Mouse (Mus musculus) urinary bladder, adult 2 months (tissue): ENCODE measurements around the gene Filip1. TPM values are rescaled to one million over a fixed set of nuclear protein-coding genes. Genes with fewer than 3 reads are reported as not detected.

Experiments used
- DNase-seq: peaks from one replicate; pipeline ENCODE4 v3.0.0; 2022; ENCODE audit warnings: low spot score
- polyA plus RNA-seq: library from polyadenylated mRNA; depleted of rRNA; stranded (reverse); fragments of >200 nt; gene quantifications from 2 replicates; pipeline ENCODE4 v1.2.3, GENCODE M21; 2012

Gene Filip1
- polyA plus RNA-seq, 1 experiment = 18.2 TPM

DNA sequence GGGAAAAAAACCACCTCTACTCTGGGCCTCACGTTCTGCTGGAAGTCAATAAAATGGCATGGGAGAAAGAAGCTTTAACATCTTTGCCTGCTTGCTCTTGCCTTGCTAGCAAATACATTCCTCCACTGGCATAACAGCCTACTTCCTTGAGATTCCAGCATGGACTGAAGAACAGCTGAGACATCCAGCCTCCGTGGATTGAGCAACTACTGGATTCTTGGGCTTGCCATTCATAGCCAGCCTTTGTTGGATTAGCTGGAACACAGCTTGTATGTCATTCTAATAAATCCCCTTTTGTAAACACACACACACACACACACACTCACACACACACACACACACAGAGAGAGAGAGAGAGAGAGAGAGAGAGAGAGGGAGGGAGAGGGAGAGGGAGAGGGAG, 185.6 kb downstream of the Filip1 start:
- DNase-seq = no peak

DNA sequence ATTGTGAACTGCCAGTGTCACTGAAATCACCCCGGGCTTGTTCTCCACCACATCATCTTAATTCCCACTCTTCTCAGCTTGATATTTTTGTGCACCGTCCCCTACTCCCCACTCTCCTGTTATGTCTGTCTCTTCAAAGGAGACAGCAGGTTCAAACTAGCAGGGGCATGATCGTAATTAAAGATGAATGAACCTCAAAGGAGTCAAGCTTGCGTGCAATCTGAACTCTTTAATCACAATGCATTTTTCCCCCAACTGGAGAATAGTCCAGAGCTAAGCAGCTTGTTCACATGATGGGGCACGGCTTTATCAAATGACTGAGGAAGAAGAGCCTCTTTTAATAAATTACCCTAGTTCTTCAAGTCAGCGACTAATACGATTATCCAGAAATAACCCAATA, 187.1 kb downstream of the Filip1 start:
- DNase-seq = no peak

DNA sequence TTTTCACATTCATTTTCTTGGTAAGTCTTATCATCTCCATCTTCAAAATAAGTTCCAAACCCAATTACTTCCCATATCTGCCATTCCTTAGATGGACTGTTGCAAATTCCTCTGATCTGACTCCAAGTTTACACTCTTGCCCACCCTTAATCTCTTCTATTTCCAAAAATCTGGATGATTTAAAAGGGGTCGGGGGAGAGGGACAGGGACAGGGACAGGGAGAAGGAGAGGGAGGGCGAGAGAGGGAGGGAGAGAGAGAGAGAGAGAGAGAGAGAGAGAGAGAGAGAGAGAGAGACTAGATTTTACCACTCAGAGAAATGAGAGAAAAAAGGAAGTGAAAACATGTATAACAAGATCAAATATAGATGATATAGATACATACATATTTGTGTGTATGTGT, 188.8 kb downstream of the Filip1 start:
- DNase-seq = no peak

DNA sequence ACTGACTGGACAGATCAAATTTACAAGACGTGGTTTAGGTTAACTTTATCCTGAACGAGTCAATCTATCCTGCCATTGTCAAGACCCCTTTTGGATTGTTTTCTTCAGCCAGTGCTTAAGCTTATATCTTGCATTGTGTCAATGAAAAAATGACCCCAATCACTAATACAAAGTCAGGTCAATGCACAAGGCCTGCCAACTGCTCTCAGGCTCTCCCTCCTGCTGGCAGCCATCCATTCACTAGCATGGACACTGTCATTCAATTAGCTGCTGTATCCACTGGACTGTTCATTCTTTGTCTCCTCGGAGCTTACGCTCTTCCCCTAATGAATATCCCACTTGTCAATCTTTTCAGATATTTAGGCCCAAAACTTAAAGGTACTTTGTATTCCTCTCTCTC, 189.2 kb downstream of the Filip1 start:
- DNase-seq = no peak

DNA sequence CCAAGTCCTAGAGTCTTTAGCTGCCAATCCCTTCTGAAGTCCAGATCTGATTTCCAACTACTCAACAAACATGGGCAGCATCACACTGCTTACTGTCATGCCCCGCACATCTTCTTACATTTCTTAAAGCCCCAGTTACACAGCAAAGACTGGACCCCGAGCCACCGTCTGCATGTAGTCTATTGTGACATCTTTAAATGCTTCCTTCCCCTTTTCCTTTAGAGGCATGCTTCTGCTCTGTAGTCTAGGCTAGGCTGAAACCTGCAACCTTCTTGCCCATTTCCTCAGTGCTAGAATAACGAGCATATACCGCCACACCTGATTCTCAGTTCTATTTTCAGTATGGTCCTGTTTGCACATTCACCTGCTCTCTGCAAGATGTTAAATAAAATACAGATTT, 196.2 kb downstream of the Filip1 start:
- DNase-seq = no peak

DNA sequence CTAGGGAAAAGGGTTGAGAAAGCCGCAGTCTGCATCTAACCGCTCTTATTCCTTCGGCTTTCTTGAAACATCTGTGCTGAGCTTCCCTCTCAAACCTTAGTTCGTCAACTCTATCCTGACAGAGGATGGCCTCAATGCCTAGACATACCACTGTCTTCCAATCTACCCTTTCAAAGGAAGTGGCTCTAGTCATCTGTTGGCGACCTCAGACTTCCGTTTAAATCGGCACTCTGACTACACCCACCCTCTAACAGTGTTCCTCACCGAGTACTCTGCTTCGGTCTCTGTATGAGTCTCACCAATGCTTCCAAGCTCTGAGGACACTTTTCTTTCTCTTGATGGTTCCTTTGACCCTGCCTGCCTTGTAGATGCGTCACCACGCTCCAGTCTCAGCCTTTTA, 196.6 kb downstream of the Filip1 start:
- no peak for DNase-seq

DNA sequence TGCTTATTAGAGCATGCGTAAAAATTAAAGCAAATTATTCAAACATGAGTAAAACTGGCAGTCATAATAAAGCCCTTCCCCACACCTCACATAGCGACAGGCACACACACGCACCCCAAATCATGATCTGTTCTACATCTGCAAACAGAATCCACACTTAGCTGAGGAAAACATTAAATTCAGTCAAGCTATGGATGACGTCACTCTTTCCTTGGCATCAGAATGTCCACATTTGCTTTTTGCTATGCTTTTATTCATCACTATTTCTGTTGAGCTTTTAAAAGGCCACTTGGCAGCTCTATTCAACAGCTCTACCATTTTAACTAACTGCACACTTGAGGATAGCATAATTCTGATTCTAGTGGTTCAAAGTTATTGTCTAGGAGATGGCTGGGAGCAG, 198.1 kb downstream of the Filip1 start:
- no peak for DNase-seq

DNA sequence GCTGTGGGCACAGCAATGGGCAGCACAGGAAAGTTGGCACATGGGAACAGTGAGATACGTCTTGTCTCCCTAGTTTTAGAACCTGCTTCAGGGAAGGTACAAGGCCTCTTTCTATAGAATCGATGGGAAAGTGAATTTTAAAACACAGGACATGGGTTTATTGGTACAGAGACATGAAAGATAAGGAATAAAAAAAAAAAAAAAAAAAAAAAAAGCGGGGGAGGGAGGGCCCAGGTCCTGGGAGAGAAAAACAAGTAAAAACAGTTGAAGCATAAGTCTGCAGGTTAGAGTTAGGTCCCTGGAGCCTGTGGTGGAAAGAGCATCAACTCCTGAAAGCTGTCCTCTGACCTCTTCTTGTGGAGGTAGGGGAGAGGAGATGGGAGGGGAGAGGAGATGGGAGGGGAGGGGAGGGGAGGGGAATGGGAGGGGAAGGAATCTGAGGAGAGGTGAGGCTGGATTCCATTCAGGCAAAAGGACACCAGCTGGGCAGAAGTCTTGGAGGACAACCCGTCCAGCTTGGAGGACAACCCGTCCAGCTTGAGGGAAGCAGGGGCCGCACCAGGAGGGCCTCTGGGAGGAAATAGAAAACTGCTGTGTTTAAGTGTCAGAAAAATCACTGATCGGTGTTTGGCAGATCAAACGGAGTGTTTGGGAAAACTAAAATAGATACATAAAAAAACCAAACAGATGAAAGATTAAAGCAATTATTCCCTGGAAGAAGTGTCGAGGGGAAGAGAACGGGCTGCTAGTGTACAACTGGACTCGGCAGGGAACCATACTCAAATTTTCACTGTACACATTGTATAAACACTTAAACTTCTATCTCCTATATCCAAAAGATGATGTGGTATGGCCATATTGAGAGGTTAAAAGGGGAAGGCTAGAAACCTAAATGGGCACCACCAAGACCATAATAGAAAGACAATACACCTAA, 201.4 kb downstream of the Filip1 start:
- DNase-seq = no peak

DNA sequence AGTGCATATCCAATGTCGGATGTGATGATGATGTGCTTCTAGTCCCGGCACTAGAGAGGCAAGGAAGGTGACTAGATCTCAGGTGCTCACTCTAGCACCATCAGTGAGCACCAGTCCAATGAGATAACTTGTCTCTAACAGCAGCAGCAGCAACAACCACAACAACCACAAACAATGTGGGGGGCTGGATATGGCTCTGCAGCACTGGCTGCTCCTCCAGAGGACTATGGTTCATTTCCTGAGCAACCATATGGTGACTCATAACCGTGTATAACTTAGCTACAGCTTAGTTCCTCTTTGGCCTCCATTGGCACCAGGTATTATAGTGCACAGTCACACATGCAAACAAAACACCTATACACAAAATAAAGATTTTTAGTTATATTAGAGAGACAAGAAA, 202.1 kb downstream of the Filip1 start:
- DNase-seq = no peak

DNA sequence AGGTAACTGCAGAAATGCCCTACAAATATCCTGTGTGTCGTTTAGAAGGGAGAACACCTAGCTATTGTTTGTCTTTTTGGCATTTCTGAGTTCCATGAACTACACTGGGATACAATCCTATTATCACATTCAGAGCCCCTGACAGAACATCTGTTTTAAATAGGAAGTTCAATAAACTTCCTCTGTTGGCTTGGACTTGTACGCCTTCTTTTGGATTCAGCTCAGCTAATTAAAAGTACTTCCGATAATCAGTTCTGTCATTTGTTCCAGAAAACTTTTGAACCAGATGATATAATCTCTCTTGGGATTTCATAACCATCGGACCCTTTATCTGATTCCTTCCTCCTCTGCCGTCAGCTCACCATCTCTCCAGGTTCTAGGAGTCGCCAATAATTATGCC, 203.2 kb downstream of the Filip1 start:
- DNase-seq = no peak

DNA sequence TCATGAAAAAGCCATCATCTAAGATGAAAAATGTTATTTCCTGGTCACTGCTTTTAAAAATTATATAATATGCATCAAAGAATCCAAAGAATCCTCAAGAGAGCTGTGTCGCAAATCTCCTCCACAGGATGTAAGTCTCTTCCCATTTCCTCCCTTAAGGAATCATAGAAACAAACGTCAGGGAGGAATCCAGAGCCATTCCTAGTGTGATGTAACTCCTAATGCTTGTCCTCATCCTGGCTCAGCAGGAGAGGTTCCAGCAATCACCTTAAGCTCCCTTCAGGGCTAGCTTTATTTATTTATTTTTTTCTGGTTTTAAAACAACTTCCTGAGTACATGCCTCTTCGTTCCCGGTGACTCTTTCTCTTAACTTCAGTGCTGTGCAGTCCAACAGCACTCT, 205.5 kb downstream of the Filip1 start:
- DNase-seq = no peak

DNA sequence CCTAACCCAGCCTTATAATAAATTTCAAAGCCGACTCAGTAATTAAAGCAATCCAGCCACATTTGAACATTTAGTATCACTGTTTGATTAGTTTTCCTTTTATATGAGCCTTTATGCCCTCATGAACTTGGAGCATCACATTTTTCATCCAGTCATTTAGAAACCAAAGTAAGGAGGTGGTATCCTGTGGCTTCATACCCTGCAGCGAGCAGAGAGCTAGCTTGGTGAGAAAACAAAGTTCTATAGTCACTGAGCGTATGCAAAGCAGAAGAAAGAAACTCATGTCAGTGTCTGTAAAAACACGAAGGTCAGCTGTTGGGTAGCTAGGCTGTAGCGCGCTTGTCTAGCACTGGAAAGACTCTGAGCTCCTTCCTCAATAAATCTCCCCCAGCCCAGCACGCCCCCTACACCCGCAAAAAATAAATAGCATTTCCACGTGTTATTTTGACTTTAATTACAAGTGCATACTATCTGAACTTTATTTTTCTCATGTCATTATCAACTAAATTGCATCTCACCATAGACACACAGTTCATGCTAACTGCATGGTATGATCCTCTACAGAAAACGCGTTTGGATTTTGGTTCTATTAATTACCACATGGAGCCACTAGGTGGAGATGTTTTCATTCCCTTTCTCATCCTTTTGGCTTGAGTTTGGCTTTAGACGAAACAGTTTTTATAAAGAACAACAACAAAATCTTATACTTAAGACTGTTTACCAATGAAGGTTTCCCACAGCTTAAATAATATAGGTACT, 206.2 kb downstream of the Filip1 start:
- DNase-seq = no peak

DNA sequence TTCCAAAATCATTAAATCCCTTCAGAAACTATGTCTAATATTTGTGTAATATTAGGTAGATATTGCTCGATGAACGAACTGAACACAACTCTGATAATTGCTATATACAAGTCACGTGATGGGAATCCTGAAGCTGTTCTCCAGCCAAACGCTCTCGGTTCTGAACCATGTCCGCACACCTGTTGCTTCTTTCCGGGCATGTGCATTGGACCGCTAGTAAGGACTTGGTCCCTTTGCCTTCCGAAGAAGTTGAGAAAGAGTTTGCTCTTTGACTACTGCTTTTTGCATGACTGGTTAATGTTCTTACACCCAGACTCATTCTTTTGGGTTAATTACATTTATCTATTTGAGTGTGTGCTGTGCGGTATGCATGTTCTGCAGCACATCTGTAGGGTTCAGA, 207.2 kb downstream of the Filip1 start:
- DNase-seq = no peak

DNA sequence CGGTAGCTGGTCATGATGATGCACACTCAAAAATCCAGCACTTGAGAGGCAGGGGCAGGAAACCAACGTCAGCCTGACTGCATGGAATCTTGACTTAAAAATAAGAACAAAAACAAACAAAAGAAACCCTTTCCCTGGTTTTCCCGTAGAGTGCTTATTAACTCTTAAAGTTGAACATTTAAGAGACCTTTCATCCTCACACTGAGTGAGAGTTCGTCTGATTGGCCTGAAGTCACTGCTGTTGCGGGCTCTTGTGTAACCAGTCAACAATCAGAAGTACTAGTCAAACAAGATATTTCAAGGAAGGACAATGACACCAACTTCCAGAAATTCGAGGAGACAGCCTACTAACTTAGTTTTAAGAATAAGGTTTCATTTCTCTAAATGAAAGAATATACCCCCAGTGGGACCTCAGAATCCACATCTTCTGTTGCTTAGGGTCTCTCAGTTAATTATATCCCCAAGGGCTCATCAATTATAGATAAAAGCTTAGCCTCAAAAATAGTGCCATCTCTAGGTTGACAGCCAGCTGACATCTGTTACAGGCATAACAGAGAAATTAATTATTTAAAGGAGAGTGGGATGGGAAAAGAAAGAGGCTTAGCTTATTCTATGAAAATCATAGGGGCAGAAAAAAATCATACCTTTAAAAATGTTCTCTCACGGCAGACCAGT, 216.1 kb downstream of the Filip1 start:
- no peak for DNase-seq

DNA sequence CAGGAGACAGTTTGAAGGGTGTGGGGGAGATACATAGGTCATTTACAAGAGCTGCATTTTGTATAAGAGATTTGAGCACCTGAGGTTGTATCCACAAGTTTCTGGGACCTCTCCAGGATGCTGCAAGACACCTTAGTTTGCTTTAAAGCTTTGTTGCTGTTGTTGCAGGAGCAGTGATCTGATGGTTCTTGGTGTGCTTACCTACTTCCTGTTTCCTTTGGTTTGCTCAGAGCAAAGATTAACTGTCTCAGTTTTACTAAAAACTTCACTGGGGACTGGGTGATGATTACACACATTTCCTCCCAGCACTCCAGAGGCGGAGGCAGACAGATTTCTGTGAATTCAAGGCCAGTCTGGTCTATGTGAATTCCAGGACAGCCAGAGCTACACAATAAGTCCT, 217.6 kb downstream of the Filip1 start:
- DNase-seq = no peak

DNA sequence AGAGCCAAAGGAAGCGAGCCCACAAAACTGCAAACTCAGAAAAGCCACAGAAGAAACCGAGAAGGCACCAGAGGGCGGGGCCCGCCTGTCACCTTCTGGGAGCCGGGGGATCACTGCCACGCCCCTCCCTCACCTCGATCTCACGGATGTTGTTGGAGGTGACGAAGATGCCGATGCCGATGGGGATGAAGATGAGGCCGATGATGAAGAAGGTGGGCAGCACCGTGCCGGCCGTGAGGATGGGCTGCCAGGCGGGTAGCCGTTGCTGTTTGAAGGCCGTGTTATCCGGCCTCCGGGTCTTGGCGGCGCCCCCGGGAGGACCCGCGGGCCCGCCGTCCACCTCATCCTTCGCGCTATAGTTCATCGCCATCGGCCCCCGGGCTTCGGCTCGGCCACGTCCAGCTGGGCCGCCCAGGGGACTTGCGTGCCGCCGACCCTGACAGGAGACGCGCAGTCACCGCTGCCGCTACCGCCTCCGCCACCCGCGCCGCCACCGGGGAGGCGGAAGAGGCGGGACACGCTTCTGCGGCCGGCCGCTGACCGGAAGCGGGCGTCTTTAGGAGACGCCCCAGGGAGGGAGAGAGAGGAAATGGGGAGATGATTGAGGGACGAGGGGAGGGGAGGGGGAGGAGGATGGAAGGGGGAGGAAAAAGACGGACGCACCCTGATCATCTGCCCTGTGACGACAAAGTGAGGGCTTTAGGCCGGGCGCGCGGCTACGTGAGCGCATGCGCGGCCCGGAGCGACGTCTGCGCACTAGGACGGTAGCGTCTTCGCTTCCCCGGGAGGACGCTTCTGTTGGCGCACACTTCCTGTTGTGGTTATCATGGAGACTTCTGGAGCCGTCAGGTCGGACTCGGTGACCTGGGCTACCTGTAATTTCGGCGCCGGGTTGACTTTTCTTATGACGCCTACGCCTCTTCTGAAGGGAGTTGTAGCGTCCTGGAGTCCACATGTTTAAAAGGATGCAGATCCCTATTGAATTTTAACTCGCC, 219.5 kb downstream of the Filip1 start, which contains the start of gene Tmem30a:
TSS of gene Tmem30a (minus strand) at position 667 of the 995 bp plus-strand sequence.
- peak; percentile 85 for DNase-seq

DNA sequence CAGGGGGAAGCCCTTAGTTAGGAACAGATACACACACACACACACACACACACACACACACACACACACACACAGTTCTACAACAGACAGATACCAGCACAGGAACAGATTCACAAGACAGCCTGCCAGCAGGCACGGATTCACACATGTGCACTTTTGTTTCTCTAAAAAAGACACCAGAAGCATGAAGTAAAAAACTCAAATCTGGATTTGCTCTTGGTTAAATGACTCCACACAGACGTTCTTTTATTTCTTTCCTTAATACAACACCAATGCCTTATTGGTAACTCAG, 226.9 kb downstream of the Filip1 start:
- no peak for DNase-seq

DNA sequence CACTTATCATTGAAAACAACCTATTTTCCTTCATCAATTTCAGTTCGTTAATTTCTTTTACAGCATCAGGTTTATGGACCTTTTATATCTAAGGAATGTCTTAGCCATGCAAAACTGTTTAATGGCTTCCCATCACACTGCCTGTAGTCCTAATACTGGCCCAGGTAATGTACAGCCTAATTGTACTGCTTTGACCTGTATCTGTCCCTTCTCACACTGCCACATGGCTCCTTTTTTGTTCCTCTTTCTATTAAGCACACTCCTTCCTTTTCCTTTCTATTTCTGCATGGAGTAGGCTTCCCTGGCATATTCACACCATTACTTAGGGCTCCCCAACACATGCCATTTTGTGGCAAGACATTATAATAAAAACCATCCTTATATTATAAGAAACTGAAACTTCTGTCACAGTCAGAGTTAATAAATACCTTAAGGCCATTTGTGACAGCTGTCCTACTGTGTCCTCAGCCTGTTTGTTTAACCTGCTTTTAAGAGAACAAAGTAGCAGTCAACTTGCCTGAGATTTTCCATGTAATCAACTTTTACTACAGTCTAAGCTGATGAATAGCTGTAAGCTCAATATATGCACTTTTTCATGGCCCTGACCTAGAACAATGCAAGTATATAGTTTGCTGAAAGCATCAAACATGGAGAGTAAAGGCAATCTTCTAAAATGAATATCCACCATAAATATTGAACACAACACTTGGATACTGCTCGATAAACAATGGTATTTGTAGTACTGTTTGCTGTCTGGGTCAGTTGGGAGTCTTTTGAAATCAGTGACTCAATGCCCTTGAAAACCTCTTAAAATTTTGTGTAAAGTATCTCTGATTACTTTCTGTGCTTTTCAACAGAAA, 227.5 kb downstream of the Filip1 start:
- no peak for DNase-seq

DNA sequence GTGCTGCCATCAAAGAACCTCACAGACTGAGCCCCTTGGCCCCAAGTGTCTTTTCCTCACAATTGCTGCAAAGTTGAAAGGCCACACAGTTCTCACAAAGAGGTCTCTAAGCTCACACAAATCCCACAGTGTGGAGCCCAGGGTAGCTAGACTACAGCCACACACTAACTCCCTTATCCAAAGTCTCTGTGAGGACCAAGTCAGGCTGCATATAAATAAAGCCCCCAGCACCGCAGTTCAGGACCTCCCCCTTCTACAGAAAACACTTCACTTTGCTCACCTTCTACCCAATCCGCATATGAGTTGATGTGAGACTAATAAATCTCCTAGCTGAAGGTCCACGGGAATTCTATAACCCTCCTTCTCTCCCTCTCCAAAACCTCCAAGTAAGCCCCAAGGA, 228.2 kb downstream of the Filip1 start:
- no peak for DNase-seq

DNA sequence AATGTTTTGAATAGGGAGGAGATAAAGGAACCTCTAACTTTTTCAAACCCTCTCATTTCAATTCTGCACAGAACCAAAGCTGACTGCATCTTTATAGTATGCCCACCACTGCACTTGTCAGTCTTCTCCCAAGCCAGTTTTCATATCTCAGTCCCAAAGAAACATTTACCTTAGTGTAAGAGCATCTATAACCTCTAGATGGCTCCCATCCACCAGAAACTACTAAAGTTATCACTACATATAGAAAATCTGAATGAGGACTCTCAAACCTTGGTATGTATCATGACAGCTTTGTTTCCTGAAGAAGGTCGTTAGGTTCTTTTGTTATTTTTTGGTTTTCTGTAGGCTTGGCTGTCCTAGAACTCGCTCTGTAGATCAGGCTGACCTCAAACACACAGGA, 233.3 kb downstream of the Filip1 start:
- no peak for DNase-seq
